Mouse (Mus musculus) heart, adult 9 months (tissue): Measurements from ENCODE around the gene Map4k3.

Experiments
- DNase-seq, 2 experiments: peaks; one replicate each; pipeline ENCODE4 v3.0.0; 2022; ENCODE audit warnings: low spot score in 2 of 2

Gene Map4k3

DNA sequence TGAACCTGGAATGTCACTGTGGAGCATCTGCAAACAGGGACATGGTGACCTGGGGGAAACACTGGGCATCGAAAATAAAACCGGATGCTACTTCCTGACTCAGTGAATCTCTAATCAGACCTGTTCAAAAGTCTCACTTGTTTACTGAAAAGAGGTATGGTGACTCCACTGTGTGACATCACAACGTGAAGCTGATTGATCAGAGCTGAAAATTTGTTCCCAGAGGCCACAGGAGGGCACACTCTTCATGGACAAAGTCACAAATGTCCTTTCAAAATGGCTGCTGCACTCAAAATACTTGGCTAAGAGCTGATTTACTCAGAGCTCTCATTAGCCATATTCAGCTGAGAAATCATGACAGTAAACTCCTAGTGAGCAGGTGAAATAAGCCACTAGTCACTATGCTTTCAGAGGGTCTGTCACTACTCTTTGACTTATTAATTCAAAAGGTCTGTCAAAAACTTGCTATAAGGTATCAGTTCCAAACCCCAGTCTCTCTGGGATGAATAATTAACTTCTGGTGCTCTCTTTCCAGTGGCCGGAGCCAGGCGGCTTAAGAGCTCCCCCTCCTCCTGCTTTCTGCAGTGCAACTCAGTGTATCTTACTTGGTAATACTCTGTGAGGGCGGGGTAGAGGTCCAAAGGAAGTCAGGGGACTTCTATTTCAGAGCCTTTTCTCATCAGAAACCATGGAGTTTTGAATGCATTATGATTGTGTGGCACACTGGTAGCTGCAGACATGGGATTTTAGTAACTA lies 44.3 kb downstream of the Map4k3 start:
- peak in 1 of 2 experiments; percentile 43 for DNase-seq

DNA sequence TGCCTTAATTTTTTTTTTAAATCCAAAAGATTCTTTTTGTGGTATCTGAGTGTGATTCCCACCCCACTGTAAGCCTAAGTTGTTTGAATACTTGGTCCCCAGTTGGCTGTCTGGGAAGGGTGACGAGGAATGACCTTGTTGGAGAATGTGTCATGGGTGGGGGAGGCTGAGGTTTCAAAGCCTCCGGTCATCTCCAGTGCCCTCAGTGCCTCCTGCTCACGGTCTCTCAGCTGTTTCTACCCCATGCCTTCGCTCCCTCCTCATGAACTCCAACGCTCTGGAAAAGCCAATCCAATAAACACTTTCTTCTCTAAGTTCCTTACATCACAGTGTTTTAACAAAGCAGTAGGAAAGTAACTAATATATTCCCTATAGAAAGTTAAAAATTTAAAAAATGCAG lies 45.2 kb downstream of the Map4k3 start:
- no peak for DNase-seq

DNA sequence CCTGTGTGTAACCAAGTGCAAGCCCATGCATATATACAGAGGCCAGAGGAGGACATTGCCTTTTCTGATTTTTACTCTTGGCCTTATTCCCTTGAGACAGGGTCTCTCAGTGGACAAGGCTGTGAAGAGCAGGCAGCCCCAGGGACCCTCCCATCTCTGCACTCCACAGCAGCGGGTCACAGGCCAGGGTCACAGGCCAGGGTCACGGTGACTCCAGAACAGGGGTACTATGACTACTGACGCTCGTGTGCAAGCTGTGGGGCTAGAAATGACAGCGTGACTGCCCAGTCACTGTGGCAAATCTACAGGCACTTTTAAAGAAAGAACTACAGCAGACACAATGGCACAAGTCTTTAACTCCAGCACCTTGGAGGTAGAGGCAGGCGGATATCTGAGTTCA lies 50.1 kb downstream of the Map4k3 start:
- DNase-seq = no peak

DNA sequence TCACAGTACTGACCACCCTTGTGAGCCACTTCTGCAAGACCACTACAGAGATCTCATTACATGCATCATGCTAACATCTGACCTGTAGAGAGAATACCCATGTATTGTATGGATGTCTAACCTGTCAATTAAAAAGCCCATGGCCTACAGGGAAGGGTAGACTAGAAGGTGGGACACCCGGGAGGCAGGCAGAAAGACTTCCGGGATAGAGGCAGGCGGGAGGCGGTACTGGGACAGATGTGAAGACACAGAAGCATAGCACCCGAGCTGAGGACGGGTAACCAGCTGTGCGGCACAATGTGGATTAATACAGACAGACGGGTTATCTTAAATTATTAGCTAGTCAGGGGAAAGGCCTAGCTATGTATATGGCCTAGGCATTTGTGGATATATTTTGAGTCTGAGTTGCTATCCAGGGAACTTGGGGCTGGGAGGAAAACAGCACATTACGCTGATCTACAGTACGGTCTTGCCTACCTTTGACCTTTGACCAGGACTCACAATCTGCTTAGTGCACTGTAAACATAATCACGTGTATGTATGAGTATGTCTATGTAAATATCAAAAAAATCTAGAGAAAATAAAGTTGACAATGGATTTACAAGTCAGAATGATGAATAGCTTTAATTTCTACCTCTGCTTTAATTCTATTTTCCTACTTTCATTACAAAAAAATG lies 51.3 kb downstream of the Map4k3 start:
- no peak for DNase-seq

DNA sequence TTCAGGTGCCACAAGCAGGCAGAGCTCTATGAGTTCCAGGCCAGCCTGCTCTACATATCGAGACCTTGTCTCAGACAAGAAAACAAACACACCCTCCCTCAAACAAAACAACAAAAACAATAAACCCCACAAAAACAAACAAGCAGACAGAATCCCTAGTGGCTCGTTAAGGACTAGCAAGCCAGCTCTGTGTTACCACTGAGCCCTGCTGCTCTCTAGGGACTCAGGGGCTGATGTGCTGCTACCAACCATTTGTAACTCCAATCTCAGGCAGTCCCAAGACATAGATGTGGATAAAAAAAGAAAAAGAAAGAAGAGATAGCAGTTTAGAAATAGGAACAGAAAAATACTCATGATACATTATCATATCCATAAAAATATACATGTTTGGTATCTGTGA lies 52.1 kb downstream of the Map4k3 start:
- no peak for DNase-seq

DNA sequence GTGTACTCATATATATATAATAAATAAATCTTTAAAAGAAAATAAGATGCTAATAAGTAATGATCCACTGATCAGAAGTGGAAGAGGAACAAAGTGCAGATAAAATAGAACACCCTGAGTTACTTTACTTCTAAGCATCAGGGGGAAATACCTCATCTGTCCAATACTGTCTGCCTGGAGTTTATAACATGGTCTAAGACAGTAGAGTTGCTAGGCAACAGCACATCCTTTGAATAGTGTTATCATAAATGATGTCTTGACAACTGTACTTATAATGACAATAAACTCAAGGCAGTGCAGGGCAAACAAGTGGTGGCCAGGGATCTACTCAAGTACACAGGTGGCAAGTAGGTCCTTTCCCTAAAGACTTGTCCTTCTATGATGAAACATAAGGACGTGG lies 57.9 kb downstream of the Map4k3 start:
- DNase-seq = no peak

DNA sequence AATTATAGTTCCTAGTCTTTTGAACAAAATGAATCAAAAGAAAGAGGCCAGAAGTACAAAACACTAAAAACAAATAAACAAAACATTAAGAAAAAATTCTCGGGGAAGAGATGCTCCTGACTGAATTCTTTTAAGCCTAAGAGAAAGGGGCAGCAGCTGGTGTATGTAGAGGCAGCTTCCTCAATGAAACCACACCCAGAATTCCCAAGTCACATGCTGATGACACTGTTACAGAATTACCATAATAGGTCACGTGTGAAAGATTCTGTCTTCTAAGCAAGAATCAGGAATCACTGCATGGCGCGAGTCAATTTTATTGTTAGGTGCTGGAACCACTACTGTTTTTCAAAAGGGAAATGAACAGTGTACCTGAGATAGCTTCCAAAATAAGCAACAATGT lies 64.7 kb downstream of the Map4k3 start:
- DNase-seq = no peak

DNA sequence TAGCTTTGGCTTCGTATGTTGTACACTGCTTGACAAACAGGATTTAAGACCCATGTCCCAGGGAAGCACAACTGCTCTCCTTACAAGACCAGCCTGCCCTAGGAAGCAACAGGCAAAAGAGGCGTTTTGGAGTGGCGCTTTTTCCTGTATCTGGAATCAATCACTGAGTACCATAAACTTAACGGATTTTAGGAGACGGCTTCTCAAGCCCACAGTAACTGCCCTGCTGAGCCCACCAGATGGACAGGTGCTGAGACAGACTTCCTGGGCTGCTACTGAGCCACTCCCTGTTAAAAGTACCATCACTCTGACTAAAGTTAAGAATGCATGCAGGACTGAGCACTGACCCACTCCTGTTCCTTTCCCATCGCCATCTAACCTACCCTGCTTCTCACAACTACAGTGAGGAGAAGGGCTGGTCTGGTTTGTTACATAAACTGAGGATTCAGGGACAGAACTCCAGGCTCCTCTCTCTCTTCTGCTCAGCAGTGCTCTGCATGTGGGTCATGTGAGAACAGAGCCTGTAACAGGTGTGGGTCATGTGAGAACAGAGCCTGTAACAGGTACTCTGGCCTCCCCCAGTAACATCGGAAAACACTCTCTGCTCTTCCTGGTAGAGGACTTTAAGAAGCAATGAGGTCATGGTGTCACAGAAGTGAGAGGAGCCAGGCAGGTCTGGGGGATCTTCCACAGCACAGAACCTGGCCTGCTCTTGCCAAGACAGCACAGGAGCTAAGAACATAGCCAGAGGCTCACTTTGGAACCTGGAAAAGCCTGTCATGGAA lies 65.3 kb downstream of the Map4k3 start:
- no peak for DNase-seq

DNA sequence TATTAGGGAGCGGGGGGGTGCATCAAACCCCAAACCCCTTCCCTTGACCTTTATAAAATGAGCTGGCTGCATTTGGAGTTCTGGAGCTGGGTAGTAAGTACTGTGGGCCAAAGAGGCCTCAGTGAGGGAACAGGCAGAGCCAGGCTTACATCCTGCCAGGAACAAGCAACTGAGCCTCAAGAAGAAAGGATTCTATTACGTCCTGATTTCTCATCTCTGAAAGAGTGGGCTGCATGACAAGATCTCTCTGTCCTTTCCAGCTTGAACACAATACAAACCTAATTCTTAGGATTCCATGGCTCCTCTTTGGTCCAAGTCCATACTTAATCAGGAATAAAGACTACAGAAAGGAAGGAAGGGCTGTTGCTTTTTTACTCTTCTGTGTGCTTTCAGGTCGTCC lies 66.4 kb downstream of the Map4k3 start:
- DNase-seq = no peak

DNA sequence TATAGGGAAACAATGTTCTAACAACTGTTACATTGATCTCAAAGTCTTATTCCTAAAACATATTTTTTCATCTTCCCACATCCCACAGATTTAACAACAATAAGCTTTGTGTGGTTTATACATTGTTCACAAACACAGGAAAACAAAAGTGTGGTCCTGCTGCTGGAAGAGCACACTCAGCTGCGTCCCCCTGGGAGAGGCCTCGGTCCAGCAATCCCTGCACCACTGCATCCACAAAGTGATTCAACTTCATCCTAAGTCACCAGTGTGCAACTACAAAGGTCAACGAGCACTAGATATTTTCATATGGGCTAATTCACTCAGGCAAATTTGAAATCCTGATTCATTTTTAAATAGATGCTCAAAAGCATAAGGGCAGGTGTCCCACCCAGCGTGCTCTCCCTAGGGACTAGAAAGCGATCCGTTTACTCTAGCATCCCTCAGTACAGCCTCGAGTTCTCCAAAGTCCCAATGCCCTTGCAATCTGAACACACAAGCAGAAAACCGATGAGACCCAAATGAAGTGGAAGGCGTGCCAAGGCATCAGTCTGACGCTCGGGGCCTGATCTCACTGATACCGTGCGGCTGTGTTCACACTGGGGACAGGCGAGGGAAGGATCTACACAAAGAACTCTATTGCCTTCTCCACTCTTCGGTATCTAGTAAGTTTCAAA lies 67.4 kb downstream of the Map4k3 start:
- DNase-seq = no peak

DNA sequence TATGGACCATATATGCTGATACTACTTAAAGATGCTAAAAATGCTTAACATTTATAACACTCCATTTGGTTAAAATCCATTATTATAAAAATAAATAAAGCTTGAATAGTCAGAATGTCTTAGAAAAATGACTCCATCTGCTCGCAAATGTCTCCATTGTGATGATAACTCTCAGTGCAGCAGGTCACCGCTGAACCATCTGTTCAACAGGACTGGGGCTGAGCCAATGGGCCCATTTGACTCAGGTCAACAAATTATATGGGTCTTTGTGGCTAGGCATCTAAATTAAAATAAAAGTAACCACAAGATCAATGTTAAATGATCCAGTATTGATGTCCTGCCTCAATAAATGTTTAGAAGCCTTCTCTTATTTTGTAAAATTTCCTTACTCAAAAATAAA lies 68.1 kb downstream of the Map4k3 start:
- DNase-seq = no peak

DNA sequence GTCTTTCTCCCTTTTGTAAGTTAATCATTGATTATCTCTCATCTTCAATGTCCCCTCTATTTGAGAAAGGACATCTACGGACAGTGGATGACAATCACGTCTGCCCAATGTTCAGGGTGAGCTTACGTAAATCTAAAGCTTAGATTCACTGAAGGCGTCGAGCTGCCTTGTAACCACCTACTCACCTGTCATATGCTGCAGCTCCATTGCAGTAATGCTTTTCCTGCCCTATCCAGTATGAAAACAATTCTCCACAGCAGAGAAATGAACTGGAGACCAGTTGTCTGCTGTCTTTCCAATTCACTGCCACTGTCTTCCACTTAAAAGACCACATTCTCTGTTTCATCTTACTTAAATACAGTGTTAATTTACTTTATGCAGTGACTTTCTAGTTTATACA lies 68.5 kb downstream of the Map4k3 start:
- no peak for DNase-seq

DNA sequence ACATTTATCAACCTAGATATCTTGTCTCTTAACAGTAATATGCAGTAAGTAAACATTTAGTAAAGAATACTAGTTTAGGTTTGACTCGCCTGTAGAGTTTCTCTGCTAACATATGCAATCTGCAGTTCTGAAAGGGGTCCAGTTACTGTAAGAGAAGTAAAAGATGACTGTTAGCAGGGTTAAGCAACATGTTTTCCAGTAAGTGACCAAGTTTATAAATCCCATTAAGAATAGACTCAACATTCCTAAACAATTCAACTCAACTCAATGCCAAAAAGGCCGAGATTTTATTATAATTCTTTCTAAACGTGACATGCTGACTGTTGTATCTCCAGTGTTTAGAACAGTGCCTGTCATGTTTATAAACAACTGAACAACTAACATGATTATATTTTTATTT lies 74.0 kb downstream of the Map4k3 start:
- no peak for DNase-seq

DNA sequence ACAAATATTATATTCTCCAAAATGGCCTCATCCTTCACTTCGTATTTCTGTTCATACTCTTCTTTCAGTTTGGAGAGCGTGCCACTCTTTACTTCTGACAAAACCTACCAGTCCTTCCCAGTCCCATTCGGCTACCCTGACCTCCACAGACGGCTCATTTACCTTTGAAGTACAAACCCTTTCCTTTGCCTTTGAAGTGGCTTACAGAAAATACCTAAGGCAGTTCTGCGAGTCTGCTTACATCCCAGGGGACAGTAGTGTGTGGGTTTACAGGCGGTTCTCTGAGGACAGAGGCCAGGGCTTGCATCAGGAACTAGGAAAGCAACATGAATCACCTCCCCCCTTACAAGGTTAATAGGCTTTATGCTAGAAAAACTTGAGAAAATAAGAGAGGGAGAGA lies 75.5 kb downstream of the Map4k3 start:
- no peak for DNase-seq

DNA sequence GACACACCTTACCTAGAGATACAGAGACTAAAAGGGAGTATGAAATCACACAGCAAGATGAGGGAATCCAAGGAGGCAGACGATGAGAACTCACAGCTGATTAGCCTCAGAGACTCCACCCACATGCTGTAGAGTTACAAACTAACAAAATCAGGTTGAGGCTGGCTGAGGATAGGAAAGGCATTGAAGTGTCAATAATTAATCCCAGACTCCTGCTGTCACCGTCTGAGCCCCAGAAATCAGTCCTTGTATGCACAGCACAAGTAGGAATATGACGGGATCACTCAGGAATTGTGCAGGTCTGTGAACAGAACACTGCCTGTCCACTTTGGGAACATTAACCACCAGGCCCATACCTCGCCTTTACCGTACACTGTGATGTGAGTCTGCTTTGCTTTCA lies 81.4 kb downstream of the Map4k3 start:
- DNase-seq = no peak

DNA sequence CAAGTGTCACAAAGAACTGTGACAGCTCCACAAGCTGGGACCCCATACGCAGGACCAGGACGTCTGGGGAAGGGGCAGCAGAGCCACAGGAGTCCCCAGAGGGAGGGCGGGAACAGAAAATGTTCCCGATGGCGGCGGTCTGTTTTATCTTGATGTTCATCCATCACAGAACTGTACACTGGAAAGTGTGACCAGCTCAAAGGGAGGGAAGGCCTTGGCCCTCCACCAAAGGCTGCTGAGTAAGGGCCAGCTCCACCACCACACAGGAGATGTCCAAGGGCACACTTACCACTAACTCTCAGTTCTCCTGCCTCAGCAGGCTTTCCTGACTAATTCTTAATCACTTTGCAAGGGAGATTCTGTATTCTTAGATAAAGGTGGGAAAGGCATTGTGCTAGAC lies 82.2 kb downstream of the Map4k3 start:
- no peak for DNase-seq

DNA sequence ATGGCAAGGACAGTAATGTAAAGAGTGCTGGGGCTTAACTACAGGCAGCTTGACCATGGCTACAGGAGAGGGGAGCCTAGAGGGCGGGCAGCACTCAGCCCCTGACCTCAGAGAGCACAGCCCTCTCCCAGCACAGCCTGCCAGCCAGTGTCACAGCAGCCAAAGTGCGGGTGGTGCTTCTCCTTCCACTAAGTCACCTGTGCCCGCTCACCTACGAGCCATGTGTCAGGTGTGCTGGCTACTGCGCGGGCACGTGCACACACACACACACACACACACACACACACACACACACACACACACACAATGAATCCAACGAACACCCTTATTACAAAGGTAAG lies 82.6 kb downstream of the Map4k3 start:
- DNase-seq = no peak

DNA sequence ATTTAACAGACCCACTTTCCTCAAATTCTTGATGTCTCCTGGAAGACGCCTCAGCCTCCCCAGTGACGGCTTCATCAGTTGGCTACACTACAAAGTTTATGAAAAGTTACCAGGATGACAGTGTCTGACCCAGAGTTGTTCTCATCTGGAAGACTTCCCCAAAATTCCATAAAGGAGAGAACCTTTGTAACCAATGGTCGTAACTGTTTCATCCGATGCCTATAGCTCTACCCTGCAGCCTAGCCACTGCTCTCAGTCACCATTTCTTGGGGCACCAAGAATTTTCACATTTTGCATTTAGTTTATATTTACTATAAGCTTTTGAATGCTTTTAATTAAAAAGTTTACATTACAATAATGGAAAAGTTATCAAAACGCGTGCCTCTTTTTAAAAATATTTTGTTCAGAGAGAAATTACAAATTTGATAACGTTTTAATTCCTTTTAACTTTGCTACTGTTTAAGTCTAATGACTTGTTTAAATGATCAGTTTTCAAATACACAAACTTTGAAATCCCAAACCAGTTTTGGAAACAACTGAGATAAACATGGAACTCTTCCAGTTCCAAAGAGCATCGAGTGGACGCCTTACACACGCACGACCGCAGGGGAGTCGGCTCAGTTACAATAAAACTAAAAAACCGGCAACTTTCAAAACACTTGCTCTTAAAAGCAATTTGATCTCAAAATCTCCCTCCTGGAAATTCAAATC lies 83.1 kb downstream of the Map4k3 start:
- DNase-seq = no peak

DNA sequence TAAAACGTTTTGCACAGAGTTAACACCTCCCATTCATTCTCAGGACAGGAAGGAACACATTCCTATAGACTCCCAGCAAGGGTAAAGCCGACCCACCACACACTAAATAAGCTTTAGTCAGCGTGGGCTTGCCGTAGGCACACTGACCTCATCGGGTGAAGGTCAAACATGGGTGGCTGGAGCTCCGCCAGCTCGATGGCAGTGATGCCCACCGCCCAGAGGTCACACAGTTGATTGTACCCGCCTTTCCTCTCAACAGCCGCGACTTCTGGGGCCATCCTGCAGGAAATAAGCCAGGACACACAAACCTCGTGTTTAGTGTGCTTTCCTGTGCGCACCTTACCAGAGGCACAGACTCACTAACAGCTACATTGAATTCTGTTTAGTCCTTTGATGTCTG lies 83.7 kb downstream of the Map4k3 start:
- no peak for DNase-seq

DNA sequence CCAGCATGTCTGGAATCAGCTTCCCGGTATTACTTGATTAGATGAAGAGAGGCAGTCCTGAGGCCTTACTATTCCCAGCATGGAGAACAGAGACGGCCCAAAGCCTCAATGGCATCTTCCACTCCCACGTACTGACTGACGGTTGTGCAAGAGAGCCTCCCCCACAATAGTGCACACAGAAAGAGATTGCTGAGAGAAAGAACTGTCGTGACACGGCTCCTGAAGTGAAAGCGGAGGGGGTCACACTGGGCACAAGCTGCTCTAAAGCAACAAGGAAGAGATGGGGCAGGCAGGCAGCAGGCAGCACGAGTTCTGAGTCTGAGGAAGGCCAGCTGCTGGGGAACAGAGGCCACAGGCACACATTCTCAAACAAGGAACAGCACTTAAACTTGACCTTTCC lies 90.2 kb downstream of the Map4k3 start:
- DNase-seq = no peak

DNA sequence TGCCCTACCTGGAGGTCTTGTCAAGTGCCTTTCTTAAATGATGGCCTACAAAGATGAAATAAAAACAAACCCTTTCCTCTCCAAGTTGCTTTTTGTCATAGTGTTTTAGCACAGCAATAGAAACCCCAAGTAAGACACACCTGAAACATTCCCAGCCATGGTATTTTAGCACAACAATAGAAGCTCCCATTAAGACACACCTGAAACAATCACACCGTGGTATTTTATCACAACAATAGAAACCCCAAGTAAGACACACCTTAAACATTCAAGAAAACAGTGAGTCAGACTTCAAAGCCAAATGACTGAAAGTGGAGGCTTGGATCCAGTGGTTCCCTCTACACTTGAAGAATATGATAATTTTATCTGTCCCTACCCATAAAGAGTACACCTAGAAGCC lies 92.5 kb downstream of the Map4k3 start:
- DNase-seq = no peak

DNA sequence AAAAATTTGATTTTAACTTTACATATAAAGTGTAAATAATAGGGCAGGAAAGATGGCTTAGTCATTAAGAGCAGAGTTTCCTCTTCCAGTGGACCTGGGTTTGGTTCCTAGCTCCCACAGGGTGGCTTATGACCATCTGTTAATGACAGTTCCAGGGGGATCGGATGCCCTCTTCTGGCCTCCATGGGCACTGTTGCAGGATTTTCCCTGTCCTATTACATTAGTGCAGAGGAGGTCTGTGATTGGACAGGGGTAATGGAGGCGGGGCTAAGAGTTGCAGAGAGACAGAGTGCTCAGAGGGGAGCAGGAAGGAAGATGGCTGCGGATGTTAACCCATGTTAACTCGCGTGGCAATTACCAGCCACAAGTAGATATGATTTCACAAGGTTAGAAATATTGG lies 95.4 kb downstream of the Map4k3 start:
- DNase-seq = no peak
